Mouse (Mus musculus) splenic B cell, adult 2 months (primary cell): ENCODE data around the gene Nkd2.

Experiments used
- DNase-seq: peaks from one replicate; pipeline ENCODE4 v3.0.0-alpha.2; 2011; ENCODE audit warnings: low read depth, low spot score
- H3K27me3 ChIP-seq: 2 replicates; pipeline ENCODE4 v1.6.1; 2012; ENCODE audit warnings: mild to moderate bottlenecking, low read length, moderate library complexity, mixed read lengths; ENCODE audit not compliant: control insufficient read depth, poor library complexity, insufficient read depth, severe bottlenecking
- H3K36me3 ChIP-seq: 2 replicates; pipeline ENCODE4 v1.6.1; 2012; ENCODE audit warnings: mild to moderate bottlenecking, low read length, moderate library complexity, mixed read lengths; ENCODE audit not compliant: control insufficient read depth, poor library complexity, insufficient read depth, severe bottlenecking

The Nkd2 gene

GRCm38 (mm10) chr13:73792176-73792575, 55.3 kb downstream of the Nkd2 start:
- no peaks in the 10 kb centered on the region for H3K27me3 ChIP-seq
- no peak for DNase-seq

GRCm38 (mm10) chr13:73782486-73782885, 64.9 kb downstream of the Nkd2 start:
- no peaks in the 10 kb centered on the region for H3K36me3 ChIP-seq
- no peak for DNase-seq
- no peaks in the 10 kb centered on the region for H3K27me3 ChIP-seq

More at GRCm38 (mm10) chr13:73792176-73792575, 55.3 kb downstream of the Nkd2 start:
- H3K36me3 ChIP-seq = 0 out of 2 replicates have a peak, but pooled peaks cover 3% of the 10 kb centered on the region

GRCm38 (mm10) chr13:73777578-73777977, 69.9 kb downstream of the Nkd2 start:
- no peak for DNase-seq
- no peaks in the 10 kb centered on the region for H3K36me3 ChIP-seq
- H3K27me3 ChIP-seq = no peaks in the 10 kb centered on the region

- Histone ChIP-seq H3K36me3 (no peaks in the 10 kb centered on the region), H3K27me3 (no peaks in the 10 kb centered on the region)
- no peak for DNase-seq
Observed at GRCm38 (mm10) chr13:73775786-73776185, 71.6 kb downstream of the Nkd2 start.

GRCm38 (mm10) chr13:73773519-73774205, 73.8 kb downstream of the Nkd2 start:
- no peaks in the 10 kb centered on the region for H3K36me3 ChIP-seq
- no peak for DNase-seq
- no peaks in the 10 kb centered on the region for H3K27me3 ChIP-seq

GRCm38 (mm10) chr13:73772655-73773054, 74.8 kb downstream of the Nkd2 start:
- DNase-seq = no peak
- H3K27me3 ChIP-seq = no peaks in the 10 kb centered on the region
- H3K36me3 ChIP-seq = no peaks in the 10 kb centered on the region

- H3K36me3 ChIP-seq = no peaks in the 10 kb centered on the region
- H3K27me3 ChIP-seq = no peaks in the 10 kb centered on the region
- DNase-seq = no peak
Observed at GRCm38 (mm10) chr13:73771131-73771530, 76.3 kb downstream of the Nkd2 start.

GRCm38 (mm10) chr13:73769916-73770682, 77.3 kb downstream of the Nkd2 start:
- no peaks in the 10 kb centered on the region for H3K27me3 ChIP-seq
- DNase-seq = no peak
- H3K36me3 ChIP-seq = no peaks in the 10 kb centered on the region
